Mouse (Mus musculus): ENCODE results near the gene Ndufs2.
A peak's percentile ranks its signal among the peaks of the same experiment; 100 is the strongest.

Ndufs2 gene

DNA sequence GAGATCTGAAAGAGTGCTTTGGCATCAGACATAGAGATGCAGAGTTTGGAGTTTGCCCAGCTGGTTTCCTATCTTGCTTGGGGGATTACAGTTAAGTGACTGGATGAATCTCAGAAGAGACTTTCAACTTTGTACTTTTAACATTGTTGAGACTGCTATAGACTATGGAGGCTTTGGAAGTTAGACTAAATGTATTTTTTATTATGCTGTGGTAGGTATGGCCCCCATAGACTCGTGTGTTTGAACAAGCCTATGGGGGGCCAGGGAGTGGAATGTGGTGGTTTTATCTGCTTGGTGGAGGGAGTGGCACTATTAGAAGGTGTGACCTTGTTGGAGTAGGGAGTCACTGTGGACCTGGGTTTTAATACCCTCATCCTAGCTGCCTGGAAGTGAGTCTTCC is 51.7 kb downstream of the Ndufs2 start:
- no peak for DNase-seq (ENCODE audit: low read depth, low spot score)

DNA sequence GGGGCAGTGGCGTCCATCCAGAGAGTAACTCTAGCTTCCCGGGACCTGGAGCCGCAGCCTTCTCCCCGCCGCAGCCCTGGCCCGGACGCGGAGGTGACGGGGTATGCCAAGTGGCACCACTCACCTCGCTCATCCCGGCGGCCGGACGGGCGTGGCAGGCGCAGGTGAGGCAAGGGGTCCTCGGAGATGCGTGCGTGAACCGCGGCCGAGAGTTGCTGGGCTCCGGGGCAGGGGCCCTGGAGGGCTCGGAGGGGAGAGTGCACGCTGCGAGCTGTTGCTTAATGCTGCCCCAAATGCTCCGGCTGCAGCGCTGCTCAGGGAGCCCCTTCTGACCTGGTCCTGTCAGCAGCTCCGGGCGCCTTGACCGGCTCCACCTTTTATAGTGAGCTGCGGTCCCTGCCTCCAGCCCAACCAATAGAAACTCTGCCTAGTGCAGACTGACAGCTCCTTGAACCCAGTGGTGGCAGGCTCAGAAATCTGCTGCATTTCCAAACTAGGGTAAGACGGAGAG is 55.2 kb downstream of the Ndufs2 start, which contains the start of gene Pcp4l1:
Gene Pcp4l1 (minus strand): TSS at position 382 of the 511 bp plus-strand sequence.
- DNase-seq (ENCODE audit: low read depth, low spot score): peak; percentile 84

GRCm38 (mm10) chr1:171195046-171195822 is 56.0 kb downstream of the Ndufs2 start:
- no peak for DNase-seq (ENCODE audit: low read depth, low spot score)

DNA sequence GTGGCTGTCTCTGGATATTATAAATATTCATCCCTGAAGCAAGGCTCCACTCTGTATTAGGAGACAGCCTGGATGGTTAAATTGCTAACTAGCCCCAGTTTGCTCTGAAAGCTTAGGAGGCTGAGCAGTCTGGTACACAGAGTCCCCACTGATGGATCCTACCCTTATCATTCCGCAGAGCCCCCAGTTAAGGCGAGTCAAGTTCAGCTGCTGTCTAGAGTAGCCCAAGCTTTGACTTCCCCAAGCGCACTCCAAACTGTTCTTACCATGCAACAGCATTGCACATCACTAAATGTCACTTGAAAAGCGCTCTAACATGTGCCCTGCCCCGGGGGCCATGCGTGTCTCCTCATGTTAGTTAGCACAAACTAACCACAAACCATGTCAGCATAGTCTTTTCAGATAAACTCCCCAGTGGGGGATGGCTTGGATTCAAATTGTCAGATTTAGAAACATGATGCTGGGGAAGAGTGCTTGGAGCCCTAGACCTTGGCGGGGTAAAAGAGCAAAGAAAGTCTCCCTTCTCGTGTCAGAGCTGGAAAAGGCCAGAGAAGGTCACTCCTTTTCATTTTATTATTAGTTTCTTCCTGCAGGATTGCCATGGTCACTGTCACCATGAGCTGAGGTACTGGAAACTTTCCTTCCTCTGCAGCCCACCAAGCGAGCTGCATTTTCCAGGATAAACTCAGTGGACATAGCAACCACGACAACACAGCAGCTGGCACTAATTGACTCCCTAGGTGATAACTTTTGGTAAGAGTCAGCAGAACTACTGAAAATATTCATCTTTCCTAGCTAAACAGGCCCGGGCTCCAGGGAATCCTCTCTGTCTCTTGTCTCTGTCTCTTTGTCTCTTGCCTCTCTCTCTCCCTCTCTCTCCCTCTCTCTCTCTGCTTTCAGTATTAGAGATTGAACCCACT is 57.0 kb downstream of the Ndufs2 start:
- no peak for DNase-seq (ENCODE audit: low read depth, low spot score)

GRCm38 (mm10) chr1:171193093-171193840 is 57.9 kb downstream of the Ndufs2 start:
- DNase-seq (ENCODE audit: low read depth, low spot score): no peak

GRCm38 (mm10) chr1:171192283-171192682 is 58.9 kb downstream of the Ndufs2 start:
- no peak for DNase-seq (ENCODE audit: low read depth, low spot score)

DNA sequence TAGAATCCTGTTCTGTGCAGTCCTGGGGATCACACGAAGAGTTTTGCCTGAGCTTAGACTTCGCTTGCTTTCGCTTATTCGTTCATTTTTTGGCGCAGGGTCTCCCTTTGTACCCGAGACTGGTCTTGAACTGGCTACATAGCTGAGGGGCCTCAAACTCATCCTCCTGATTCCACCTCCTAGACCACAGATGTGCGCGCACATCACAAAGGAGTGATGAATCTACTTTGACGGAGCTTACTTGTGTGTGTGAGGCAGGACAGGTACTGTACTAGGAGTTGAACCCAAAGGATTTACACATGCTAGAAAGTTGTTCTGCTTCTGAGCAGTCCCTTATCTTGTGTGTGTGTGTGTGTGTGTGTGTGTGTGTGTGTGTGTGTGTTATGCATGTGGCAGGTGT is 60.4 kb downstream of the Ndufs2 start:
- DNase-seq (ENCODE audit: low read depth, low spot score): no peak

- DNase-seq (ENCODE audit: low read depth, low spot score): no peak
These were observed 61.6 kb downstream of the Ndufs2 start for GRCm38 (mm10) chr1:171189476-171190114.

- DNase-seq (ENCODE audit: low read depth, low spot score): no peak
These were observed 62.1 kb downstream of the Ndufs2 start for GRCm38 (mm10) chr1:171189046-171189445.

GRCm38 (mm10) chr1:171187851-171188700 is 63.1 kb downstream of the Ndufs2 start:
- peak; percentile 37 for DNase-seq (ENCODE audit: low read depth, low spot score)

DNA sequence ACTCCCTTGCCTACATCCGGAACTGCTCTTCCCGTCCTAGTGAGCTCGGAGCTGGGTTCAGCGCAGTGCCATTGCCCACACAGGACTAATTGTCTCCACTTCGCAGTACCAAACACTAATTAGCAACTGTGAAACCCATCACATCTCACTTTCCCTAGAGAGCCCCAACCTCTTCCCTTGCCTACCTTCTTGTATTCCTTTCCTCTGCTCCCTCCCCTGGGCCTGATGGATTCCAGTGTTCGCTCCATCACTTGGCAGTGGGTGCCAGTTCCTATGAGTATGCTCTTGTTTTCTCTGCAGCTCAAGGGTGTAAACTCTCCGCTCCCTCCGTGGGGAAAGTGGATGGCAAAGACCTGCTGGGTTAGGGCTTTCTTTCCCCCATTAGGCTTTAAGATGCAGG is 65.5 kb downstream of the Ndufs2 start:
- DNase-seq (ENCODE audit: low read depth, low spot score): no peak

All from R1 (cell line).